Mouse (Mus musculus) spleen, embryonic (tissue): Measurements from ENCODE around the gene Rapgef6.

Experiments
- CTCF ChIA-PET: fragments of 350-600 bp; sonication (Branson Sonifier 250); formaldehyde crosslinking; loops from one replicate; lab custom pipeline; 2022; lab: Charles Lee

Rapgef6 gene

DNA sequence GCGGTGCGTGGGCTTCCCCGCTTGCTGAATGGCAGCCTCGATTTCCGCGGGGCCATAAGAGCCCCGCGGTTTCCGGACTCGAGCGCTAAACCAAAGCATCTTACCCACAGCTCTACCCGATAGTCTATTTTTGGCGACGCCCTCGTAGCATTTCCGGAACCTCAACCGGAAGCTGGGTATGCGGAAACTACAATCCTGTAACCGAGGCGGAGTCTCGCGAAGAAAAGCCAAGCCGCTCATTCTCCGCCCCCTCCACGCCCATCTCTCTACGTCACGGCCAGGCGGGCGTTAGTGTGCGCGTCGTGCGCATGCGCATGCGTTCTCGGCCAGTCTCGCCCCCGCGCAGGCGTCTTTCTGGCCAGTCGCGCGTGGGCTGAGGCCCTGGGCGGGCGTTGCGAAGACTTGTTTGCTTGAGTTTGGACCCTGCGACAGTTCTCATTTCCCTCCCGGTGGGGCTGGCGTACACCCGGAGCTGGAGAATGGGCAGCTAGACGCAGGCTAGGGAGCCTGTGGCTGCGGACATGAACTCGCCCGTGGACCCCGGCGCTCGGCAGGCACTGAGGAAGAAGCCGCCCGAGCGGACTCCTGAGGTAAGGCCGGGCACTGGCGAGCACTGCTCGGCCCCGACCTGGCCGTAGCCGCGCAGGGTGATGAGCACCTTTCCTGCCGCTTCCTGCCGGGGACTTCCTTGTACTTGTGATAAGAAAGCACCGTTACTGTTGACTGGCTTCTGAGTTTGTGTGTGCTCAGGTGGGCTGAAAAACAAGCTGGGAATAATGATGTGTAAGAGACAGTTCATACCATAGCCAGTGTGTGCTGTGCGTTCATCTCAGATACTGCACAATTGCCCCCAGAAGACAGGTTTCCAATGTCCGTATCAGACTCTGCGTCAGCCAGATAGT is at the start of gene Rapgef6:
Gene Rapgef6 (plus strand): TSS at position 319 of the 902 bp plus-strand sequence.
- CTCF ChIA-PET: interaction anchor here (1.3 kb wide), 1 partner anchor 11 kb away, joined by 3 read pairs; no protein-coding TSS in a partner anchor

DNA sequence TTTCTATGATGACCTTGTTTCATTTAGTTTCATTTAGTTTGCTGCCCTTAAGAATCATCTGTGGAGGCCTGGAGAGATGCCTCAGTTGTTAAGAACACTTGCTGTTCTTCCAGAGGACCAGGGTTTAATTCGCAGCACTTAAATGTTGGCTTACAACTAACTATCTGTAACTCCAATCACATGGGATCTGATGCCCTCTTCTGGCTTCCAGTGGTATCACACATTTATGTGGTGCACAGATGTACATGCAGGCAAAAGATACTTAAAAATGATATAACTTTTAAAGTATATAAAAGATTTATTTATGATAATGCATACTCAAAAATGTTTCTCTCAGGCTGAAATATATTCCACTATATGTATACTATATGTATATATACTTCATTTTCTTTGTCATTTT is 44.2 kb upstream of the Rapgef6 start:
- CTCF ChIA-PET: interaction anchor here (0.6 kb wide), 1 partner anchor 13 kb away, joined by 3 read pairs; no protein-coding TSS in a partner anchor

DNA sequence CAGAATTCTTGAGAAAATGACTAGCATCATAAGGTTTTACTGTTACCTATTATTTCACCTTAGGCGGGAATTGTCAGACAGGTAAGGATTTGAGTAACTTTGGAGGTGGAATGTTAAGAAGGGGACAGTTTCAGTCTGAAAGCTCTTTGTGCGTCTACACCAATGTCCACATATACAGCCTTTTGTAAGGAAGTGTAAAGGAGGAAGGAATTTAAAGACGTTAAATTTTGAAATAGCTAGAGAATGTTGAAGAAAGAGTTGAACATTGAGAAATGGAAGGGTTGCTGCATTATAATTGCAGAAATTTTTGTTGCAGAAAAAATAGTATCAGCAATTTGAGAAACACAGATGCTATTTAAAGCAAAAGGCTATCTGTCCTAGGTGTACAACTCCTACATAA is 36.6 kb upstream of the Rapgef6 start:
- CTCF ChIA-PET: interaction anchor here (0.5 kb wide), 1 partner anchor 168 kb away, joined by 3 read pairs; no protein-coding TSS in a partner anchor

DNA sequence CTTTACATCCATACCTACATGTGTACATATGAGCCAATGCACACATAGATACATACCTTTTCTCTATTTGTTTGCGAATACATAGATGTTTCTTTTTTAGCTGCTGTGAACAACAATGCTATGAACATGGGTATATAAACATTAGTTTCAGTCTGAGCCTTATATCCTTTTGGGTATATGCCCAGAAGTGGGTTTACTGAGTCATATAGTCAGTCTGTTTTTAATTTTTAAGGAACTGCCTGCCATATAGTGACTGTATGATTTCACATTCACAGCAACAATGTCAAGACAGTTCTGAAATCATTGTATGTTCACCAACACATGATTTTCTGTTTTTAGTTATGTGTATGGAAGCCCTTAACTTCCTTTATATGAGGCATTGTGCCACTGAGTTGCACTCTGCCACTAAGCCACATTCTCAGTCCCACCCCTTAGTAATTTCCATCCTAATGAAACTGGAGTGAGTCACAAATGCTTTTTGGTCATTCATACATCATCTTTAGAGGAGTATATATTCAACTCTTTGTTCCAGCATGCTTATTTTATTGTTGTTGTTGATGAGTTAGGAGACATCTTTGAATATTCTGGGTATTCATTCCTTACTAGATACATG is 30.6 kb upstream of the Rapgef6 start:
- CTCF ChIA-PET: interaction anchor here (0.7 kb wide), 1 partner anchor 231 kb away, joined by 3 read pairs; no protein-coding TSS in a partner anchor

DNA sequence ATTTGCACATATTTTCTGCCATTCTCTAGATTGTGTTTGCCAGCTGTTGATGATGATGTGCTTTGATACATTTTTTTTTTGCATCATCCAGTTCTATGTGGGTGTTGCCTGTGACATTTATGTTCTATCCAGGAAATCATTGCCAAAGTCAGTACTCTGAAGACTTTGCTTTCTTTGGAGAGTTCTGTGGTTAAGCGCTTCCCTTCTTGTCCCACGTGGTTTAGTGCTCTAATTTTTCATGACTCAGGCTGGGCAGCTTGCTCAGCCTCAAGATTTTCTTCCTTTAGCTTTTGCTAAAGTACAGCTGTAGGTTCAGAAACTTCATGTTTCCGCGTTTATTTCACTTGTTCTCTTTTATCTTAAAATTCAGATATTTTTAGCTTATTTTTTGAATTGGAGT is 30.1 kb upstream of the Rapgef6 start:
- CTCF ChIA-PET: interaction anchor here (0.7 kb wide), 1 partner anchor 230 kb away, joined by 3 read pairs; no protein-coding TSS in a partner anchor

DNA sequence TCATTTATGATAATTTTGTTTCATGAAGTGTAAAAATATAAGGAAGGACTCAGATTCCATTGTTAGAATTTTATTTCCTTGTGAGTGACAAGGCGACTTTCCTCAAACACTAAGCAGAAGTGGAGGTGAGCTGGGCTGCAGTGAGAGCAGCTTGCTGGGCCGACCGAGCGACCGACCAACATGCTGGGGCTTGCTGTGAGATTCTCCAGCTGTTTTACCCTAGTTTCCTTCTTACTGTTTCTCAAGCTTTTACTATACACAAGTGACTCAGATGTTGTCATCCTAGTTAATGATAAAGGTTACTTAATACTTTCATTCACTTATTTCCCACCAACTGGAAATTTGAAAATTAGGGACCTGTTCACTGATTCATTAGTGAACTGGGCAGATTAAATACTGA is 22.8 kb upstream of the Rapgef6 start:
- CTCF ChIA-PET: no interaction called here

DNA sequence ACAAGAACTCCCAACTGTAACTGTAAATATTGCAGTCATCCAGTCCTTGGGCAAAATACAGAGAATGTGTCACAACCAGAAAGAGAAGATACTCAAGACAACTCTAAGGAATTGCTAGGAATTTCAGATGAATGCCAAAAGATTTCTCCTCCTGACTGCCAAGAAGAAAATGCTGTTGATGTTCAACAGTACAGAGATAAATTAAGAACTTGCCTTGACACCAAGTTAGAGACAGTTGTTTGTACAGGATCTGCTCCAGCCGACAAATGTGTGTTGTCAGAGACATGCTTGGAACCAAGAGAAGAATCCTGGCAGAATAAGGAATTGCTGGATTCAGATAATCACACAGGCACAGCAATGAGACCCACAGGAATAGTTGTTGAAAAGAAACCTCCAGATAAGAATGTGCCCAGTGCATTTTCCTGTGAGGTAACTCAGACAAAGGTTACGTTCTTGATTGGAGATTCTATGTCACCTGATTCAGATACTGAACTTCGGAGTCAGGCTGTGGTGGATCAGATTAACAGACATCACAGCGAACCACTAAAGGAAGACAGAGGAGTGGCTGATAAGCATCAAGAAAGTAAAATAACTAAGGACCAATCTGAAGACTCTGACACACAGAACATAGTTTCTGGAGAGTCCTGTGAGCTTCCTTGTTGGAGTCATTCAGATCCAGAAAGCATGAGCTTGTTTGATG is 20.0 kb upstream of the Rapgef6 start:
- CTCF ChIA-PET: no interaction called here

DNA sequence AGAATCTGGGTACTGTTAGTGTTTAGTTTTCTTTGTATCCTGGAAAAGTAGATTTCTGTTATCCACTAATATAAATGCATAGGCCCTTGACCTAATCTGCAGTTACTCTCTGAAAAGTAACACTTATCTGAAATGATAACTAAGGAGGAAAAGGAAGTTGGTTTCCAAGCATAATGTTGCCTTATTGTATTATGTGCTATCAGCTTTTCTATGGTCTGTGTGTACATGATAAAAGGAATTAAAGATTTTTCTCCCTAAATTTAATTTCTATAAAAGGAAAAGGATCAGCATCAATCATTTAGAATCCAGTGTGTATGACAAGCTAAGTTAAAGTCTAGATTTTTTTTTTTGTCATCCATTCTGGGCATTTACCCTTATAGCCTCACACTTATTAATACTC is 9.1 kb upstream of the Rapgef6 start:
- CTCF ChIA-PET: no interaction called here

DNA sequence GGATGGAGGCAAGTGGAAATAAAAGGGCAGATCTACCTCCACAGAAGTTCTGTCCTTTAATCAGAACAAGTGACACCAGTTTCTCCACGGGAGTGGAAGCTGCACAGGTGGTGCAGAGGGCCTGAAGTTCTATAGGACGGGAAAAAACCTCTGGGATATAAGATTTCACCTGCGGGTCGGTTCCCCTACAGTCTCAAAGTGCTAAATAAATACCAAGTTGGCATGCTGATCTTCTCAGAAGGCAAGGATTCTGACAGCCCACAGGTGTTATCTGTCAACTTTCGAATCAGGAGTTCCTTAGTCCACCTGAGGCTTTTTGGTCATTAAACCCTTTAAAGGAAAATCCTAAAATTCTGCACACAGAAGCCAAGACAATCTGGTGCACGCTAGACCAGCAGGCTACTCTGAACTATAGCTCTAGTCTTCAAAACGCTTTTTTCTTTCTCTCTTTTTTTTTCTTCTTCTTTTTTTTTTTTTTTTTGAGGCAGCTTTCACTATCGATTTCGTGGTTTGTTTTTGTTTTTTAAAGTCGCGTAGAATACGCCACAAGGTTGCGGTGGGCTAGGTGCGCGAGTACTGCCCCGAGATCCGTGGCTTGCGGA is 619 bp upstream of the Rapgef6 start:
- CTCF ChIA-PET: interaction anchor here (1.3 kb wide), 1 partner anchor 12 kb away, joined by 3 read pairs; no protein-coding TSS in a partner anchor

DNA sequence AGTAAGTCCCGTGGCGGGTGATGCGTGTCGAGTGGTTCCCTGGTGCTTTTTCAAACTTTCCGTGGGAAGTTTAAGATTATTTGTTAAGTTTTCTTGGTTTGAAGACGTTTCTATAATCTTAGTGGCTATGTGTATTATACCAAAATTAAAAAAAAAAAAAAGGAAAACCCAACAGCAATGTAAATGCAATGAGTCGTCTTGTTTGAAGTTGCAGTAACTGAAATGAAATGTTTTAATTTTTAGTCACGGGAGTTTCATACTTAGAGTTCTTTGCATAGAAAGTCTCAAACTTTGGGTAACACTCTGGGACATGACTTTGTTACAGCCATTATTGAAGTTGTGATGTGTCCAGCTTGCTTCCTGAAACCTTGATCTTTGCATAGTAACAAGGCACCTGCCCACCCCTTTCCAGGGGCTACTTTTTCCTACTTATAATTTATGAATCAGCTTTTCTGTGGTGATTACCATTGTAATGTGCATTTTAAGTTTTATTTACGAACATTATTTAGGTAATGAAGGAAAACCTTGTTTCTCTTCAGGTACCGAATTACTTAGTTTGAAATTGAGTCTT is 869 bp downstream of the Rapgef6 start:
- CTCF ChIA-PET: interaction anchor here (1.3 kb wide), 1 partner anchor 10 kb away, joined by 3 read pairs; no protein-coding TSS in a partner anchor

DNA sequence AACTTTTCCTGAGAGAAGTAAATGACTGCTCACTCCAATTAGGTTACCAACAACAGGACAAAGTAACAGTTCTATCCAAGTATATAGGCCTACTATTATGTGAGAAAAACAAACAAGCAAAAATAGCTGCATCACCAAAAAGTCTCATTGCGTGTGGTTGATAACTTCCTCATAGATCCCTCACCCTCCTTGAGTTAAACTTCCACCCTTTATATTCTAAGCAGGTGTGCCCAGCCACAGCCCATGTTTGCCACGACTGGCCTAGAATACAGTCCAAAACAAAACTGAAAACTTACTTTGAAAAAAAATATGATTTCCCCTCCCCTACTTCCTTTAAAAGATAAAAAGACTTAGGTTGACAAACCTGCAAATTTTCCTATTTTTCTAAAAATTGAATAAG is 5.4 kb downstream of the Rapgef6 start:
- CTCF ChIA-PET: interaction anchor here (0.7 kb wide), 2 partner anchors 41 to 73 kb away, joined by 4 to 25 read pairs; no protein-coding TSS in a partner anchor

DNA sequence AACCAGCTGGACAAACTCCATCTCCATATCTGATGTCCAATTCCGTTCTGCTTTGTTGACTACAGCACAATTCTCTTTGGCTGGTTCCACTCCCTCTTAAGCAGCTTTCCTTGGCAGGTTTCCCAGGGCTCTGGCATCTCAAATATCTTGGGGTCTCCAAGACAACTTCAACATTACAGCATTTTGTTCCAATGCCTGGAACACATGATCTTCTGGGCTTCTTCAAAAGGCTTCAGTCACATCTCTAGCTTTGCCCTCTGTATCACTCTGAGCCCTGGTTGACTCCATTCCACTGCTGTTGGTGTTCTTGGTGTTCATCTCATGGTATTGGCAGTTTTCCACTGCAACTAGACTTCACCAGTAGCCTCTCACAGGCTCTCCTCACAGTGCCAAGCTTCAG is 7.7 kb downstream of the Rapgef6 start:
- CTCF ChIA-PET: no interaction called here

DNA sequence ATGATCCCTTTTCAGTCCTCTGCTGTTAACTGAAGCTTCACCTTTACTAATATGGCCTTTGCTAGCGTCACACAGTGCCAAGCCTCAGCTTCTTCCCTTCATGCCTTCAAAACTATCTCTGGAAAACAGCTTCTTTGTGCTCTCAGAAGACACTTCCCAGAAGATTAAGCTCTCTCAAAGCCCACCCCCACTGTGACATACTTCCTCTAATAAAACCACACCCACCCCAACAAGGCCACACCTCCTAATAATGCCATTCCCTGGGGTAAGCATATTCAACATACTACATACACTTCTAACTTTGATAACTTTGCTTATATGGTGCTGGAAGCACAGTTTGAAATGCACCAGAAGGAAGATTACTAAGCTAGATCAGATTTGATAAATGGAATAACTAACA is 8.3 kb downstream of the Rapgef6 start:
- CTCF ChIA-PET: interaction anchor here (1.5 kb wide), 1 partner anchor 10 kb away, joined by 3 read pairs; no protein-coding TSS in a partner anchor

DNA sequence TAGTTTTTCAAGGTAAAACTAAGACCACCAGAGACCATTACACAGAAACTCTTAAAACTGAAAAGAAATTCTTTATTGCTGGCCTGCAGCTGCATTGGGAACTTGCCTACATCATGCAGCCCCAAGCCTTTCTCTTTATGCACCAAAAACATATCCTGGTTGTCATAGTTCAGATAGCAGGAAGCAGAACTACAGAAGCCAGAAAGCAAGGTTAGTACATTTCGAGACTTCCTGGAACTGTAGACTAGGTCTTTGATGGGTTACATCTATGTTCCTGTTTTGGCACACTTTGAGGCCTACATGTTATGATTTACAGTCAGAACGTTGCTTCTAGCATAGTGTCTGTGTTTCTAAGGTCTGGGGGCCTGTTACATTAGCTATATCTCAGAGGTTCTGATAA is 11.2 kb downstream of the Rapgef6 start:
- CTCF ChIA-PET: interaction anchor here (1.0 to 1.6 kb wide), 2 partner anchors 9 to 11 kb away, joined by 3 read pairs; partner anchors contain the start of gene Rapgef6

DNA sequence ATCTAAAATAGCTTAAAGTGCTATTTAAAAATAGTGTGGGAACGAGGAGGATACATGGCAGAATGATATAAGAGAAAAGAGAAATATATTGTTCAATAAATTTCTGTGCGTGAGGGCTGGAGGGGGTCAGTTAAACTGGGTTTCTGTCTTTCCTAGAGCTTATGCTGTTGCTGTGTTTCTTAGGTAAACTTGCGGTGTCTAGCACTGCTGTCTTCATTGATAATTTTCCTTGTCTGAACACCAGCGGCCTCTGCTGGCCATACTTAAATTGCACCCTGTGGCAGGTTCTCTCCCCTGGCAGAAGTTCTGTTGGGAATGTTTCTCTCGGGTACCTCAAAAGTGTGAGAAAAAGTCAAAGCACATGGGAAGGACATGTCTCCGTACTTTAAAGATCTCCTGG is 12.2 kb downstream of the Rapgef6 start:
- CTCF ChIA-PET: interaction anchor here (0.5 to 1.5 kb wide), 4 partner anchors 8 to 277 kb away, joined by 3 to 5 read pairs (median 4); no protein-coding TSS in a partner anchor

DNA sequence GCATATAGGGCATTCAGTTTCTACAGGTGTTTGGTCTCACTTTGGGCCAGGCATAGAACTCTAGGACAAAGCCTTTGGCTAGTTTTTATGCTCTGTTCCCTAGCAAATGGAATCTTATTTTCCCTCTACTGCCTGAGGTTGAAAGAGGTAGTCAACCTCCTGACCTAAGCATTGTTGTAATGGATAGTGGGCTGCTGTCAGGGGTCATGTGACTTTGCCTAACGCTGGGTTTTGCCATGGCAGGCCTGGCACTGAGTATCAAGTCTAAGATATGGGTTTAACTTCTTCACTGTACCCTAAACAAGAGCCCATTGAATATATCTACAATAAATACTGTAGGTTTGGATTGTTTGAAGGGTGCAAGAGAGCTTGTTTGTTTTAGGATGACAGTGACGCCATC is 16.4 kb downstream of the Rapgef6 start:
- CTCF ChIA-PET: no interaction called here

DNA sequence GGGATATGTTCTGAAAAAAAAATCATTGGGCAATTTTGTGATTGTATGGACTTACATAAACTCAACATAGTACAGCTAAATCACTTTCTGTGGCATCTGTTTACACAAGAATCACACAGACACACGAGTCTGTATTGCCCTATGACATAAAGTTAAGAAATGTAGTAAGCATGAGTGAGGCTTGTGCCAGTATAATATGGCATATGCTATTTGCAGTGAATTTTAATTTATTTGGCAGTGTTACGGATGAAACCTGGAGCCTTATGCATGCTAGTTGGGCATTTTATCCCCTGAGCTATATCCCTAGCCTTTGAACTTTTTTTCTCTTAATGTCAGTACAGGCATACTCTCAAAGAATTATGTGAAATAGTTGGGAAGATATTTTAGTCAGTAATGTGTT is 16.8 kb downstream of the Rapgef6 start:
- CTCF ChIA-PET: no interaction called here

DNA sequence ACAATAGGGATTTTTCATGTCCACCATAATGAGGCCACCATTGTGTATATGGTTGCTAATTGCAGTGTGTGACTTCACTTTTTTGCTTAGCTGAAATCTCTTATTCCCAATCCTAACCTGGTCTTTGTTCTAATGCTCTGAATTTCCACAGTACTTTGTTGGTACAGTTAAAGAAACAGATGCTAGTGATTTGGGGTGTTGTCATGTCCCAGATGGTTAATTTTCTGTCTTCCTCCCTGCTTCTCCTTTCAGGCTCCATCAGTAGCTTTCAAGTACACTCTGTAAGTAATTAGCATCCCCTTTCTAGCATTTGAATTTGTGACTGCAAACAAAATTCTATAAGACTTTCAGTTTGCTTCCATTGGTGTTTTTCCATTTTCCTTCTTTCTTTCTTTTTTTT is 17.7 kb downstream of the Rapgef6 start:
- CTCF ChIA-PET: interaction anchor here (1.1 kb wide), 1 partner anchor 9 kb away, joined by 3 read pairs; no protein-coding TSS in a partner anchor

DNA sequence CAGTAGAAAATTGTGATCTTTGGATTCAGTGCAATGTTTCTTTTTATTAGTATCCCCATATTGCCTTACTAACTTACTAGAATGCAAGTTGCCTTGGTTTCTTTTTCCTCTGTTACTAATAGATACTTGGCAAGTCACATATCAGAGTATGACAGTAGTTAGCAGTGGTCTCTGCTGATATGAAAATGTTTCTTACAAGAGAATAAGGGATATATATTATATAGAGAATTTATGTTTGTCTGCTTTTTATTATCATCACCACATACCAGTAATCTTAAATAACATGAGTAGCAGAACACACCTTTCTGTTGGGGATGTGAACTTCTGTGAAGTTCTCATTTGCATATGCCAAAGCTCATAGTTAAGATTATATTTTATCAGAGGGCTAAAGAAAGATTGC is 19.8 kb downstream of the Rapgef6 start:
- CTCF ChIA-PET: no interaction called here

DNA sequence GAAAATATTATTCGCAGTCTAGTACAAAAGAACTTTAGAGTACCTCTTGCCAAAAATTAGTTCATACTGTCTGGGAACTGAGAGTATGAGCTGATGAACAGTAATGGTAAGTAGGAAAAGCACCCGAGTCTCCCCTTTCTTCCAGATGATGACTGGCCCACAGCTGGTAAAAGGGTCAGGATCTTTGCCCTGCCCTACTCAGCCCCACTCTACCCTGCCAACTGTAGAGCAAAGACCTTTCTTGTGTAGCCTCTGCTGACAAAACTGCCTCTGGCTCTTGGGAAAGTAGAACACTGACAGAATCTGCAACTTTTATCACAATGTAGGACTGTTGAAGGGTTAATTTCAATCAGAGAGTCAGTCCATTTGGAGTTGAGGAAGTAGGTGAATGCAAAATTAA is 32.3 kb downstream of the Rapgef6 start:
- CTCF ChIA-PET: interaction anchor here (0.7 kb wide), 1 partner anchor 14 kb away, joined by 7 read pairs; no protein-coding TSS in a partner anchor
